Mouse (Mus musculus) regulatory T cell (primary cell): ENCODE data around the gene Hs6st3.
"Not testable (repeated sequence)": the region's sequence is repeated elsewhere in the genome, so short reads cannot be mapped to it uniquely, and the experiment has no call there.

Source experiments
- in situ Hi-C: fragments of 300-600 bp; cut with MboI, MseI; formaldehyde crosslinking; loops from one replicate; pipeline ENCODE4 v1.15.1; 2025; ENCODE audit warnings: high pct_unique_total_duplicates

Hs6st3 gene

DNA sequence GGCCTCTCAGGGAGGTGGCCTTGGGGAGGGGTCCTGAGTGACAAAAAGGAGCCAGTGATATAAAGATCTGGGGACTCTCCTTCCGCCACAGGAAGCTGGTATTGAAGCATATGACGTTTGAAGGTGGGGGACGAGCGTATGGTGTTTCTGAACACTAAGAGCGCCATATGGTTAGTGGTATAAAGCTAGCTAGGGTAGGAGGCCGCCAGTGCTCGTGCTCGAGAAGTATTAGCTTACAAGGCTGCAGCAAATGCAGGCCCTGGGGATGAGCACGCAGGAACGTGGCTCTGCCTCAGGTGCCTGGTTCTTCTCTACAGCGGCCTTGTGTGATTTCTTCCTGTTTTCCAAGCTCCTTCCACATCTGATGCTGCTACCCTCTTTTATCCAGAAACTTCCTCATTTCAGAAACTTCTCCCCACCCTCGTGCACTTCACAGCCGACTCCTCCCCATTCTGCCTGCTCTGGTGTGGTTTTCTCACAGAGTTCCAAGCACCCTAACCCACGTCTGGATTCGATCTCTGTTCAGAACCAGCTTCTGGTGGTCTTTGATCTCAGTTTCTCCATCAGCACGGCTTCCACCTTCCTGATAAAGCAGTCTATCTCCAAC is 110.0 kb downstream of the Hs6st3 start:
- in situ Hi-C loops, result no loop called here

GRCm38 (mm10) chr14:119250353-119250752 is 112.2 kb downstream of the Hs6st3 start:
- in situ Hi-C loops, result no loop called here

DNA sequence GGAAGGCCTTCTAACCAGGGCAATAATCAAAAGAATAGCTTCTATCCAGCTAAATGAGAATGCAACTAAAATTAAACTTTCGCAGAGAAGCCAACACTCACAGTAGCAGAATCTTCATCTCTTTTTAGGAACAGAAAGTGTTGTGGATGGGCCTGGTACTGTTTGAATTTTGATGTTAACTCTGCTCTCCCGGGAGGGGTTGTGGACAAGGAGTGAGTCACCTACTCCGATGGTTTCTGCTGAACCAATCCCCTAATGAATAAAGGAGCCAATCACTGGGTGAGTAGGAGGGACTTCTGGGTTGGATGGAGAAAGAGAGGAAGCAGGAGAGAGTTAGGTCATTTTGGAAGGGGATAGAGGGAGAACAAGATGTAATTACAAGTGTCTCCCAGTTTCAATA is 117.3 kb downstream of the Hs6st3 start:
- in situ Hi-C loops, result no loop called here

GRCm38 (mm10) chr14:119257072-119257471 is 118.9 kb downstream of the Hs6st3 start:
- in situ Hi-C loops, result no loop called here

DNA sequence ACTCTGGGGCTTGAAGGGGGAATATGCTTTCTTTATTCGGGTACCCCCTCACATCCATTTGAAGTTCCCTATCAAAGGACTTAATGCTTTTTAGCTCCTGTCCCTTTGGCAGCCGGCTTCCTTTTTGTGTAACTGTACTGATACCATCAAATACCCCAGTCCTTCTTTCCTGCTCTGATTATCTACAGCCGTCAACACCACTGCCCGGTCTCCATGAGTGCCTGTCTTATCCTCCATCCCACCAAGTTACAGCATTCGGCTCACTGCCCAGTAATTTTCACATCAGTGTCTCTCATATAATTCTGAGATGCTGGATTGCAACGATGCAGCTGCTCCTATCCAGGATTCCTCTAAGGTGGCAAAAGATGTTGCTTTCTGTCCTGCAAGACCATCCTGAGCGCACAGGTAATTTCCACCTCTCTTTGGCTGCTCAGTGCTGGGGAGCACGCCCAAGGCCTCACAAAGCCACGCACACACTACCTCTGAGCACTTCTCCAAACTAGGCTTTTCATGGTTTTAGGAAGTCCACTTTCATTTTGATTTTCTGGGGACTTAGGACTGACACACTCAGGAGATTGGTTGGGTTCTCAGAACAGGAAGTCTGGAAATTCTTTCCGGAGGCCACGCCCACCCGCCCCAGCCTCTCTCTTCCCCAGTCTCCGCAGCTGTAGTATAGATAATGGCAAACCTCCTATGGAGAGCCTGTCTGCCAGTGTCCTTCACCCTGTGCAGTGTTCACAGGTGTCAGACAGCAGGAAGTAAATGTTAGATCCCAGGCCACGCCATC is 122.2 kb downstream of the Hs6st3 start:
- in situ Hi-C loops, result loop anchor here (10.0 kb wide), 1 partner anchor 374 kb away; no protein-coding TSS in a partner anchor

DNA sequence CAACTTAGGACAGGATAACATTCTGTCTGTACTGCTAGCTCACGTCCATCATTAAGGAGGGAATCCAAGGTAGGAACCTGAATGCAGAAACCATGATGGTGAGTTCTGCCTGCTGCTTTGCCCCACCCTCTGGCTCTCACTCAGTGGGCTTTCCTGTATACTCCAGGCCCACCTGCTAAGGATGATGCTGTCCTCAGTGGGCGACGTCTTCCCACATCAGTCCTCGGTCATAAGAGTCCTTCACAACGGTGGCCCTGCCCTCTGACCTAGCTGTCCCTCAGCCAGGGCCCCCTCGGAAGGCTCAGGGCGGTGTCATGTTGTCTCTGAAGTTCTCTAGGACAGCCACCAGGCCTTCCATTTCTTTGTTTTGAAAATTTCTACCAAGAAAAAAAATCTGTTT is 128.2 kb downstream of the Hs6st3 start:
- in situ Hi-C loops, result loop anchor here (10.0 kb wide), 1 partner anchor 368 kb away; no protein-coding TSS in a partner anchor

- in situ Hi-C loops, result no loop called here
Observed at GRCm38 (mm10) chr14:119273088-119273487, 134.9 kb downstream of the Hs6st3 start.

GRCm38 (mm10) chr14:119278156-119278555 is 140.0 kb downstream of the Hs6st3 start:
- in situ Hi-C loops, result not testable (repeated sequence)

GRCm38 (mm10) chr14:119283951-119284350 is 145.8 kb downstream of the Hs6st3 start:
- in situ Hi-C loops, result no loop called here

DNA sequence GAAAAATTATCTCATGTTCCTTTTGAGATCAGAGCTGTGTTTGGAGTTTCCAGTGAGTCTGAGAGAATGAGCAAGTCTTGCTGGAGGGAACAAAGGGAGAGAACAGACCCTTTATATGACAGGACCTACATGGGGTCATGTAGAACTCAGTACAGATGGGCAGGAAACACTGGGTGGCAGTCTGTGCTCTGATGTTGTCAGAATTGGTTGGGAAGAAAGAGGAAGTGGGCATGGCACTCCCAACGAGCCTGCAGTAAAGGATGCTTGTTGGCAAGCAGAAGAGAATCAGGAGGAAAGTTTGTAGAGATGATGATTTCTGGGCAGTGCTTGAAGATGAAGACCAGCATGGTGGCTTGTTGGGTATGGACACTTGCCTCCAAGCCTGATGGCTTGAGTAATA is 151.5 kb downstream of the Hs6st3 start:
- in situ Hi-C loops, result no loop called here

- in situ Hi-C loops, result no loop called here
Observed at GRCm38 (mm10) chr14:119294071-119294470, 155.9 kb downstream of the Hs6st3 start.

GRCm38 (mm10) chr14:119306461-119306860 is 168.3 kb downstream of the Hs6st3 start:
- in situ Hi-C loops, result loop anchor here (25.0 kb wide), 1 partner anchor 1244 kb away; the partner anchor contains the start of gene Dct

DNA sequence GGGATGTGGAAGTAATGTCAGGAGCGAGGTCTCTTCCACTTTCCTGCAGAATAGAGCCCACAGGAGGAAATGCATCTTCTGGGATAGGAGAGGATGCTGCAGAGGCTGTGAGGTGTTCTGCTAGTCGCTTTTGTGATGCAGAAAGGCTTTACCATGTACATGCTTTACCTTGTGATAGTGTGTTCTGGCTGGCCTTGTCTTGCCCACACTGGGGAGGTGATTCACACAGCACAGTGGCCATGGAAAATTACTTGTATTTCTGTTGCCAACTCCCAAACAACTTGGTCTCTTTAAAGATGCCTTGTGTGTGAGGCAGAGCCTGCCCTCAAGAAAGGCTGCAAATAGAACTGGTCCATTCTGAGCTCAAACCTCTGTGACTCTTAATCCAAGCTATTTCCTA is 180.2 kb downstream of the Hs6st3 start:
- in situ Hi-C loops, result loop anchor here (25.0 kb wide), 1 partner anchor 1256 kb away; the partner anchor contains the start of gene Dct

GRCm38 (mm10) chr14:119347236-119347635 is 209.1 kb downstream of the Hs6st3 start:
- in situ Hi-C loops, result no loop called here

GRCm38 (mm10) chr14:119361414-119361813 is 223.3 kb downstream of the Hs6st3 start:
- in situ Hi-C loops, result no loop called here

- in situ Hi-C loops, result no loop called here
Observed at GRCm38 (mm10) chr14:119367866-119368425, 229.8 kb downstream of the Hs6st3 start.

- in situ Hi-C loops, result no loop called here
Observed at GRCm38 (mm10) chr14:119369274-119369673, 231.1 kb downstream of the Hs6st3 start.

GRCm38 (mm10) chr14:119370013-119370412 is 231.9 kb downstream of the Hs6st3 start:
- in situ Hi-C loops, result no loop called here

GRCm38 (mm10) chr14:119379303-119379702 is 241.2 kb downstream of the Hs6st3 start:
- in situ Hi-C loops, result no loop called here

GRCm38 (mm10) chr14:119401618-119402017 is 263.5 kb downstream of the Hs6st3 start:
- in situ Hi-C loops, result no loop called here

- in situ Hi-C loops, result no loop called here
Observed at GRCm38 (mm10) chr14:119409334-119410050, 271.4 kb downstream of the Hs6st3 start.

GRCm38 (mm10) chr14:119422894-119423293 is 284.8 kb downstream of the Hs6st3 start:
- in situ Hi-C loops, result no loop called here
